Comparison of ENCODE assay signal across 19 mouse cellular contexts in the genomic region with DNA sequence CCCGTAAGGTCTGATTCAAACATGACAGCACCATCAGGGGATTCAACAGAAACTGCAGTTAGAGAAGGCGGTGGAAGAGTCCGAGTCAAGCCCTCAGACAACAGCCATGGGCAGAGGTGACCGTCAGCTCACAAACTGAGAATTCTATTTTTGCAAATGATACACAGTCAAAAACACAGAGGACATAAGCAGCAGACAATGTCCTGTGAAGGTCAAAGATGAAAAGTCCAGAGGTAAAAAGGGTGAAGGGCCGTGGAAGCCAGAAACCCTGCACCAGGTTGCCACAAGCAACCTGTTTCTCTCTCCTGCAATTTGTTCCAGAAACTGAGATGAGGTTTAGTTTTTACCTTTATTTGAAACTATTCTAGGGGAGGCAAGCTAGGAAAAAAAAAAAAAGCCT. TPM values are rescaled to one million over a fixed set of nuclear protein-coding genes. Genes with fewer than 3 reads are reported as not detected.
DNase-seq lines count a peak whose midpoint lies in the region; ATAC-seq and TF ChIP-seq lines count a peak whose summit lies in the region.
"Had no signal": no experiment of that assay in that cellular context is flagged by ENCODE, and none has a peak within 500 bp of the region (broad histone marks: within the 10 kb centered on the region; RNA-seq: fewer than 3 reads in every experiment).

No protein-coding gene starts in this region.

- intact Hi-C loops in heart, postnatal 14 days (cut with DNase I) = loop anchor here (10.0 kb wide), 1 partner anchor 92 kb away; no protein-coding TSS in a partner anchor
- intact Hi-C loops in heart, postnatal 10 days (cut with DNase I) = no loop called here

- no peak for TF ChIP-seq POLR2A in liver, adult 2 months (IDR thresholded peaks at IDR 0.05; ENCODE audit: extremely low read depth, insufficient read depth, low read length)

- H3K4me1 ChIP-seq in heart, embryonic 10.5 days = peaks cover 17% of the 10 kb centered on the region; the same call in 1 of the 2 replicates
- H3K4me1 ChIP-seq in heart, embryonic 14.5 days (ENCODE audit: control insufficient read depth in 2 of 2, insufficient read depth in 2 of 2, low read length in 2 of 2) = peaks cover 7 to 24% of the 10 kb centered on the region in 2 experiments
- no peaks in the 10 kb centered on the region for H3K4me1 ChIP-seq in liver, adult 2 months (ENCODE audit: control insufficient read depth, insufficient read depth, low read length)
- H3K4me1 ChIP-seq: forebrain, embryonic 15.5 days had no signal

- no peak for ATAC-seq in heart, embryonic 14.5 days (ENCODE audit: insufficient number of reproducible peaks, insufficient read depth, low FRiP score, low read depth)
- ATAC-seq: activated CD4-positive, CD25-positive, alpha-beta regulatory T cell, adult 4 months; forebrain, embryonic 15.5 days; hindbrain, postnatal 0 days; Patski had no signal

- TF ChIP-seq CTCF in liver, adult 2 months (IDR thresholded peaks at IDR 0.05; ENCODE audit: low read depth, low read length) = no peak

- DNase-seq in heart, embryonic 10.5 days (ENCODE audit: low spot score) = no peak
- DNase-seq in heart, postnatal 14 days = no peak
- DNase-seq in heart, postnatal 10 days = no peak
- peak; percentile 62 for DNase-seq in liver, adult 2 months (ENCODE audit: extremely low read depth, low read depth, low spot score)
- no peak for DNase-seq in liver
- DNase-seq: adrenal gland, postnatal 14 days; cerebellum, adult 11-12 months; cerebellum, adult 9-10 months; cerebellum, postnatal 25 days; gastrocnemius, postnatal 36 days; kidney, adult 11 months had no signal

- 0 out of 2 replicates have a peak overlapping the region, but pooled peaks have one; percentile 16 for H3K27ac ChIP-seq in heart, embryonic 10.5 days
- peak overlapping the region; percentile 65 to 73 for H3K27ac ChIP-seq in heart, embryonic 14.5 days (replicated peaks in 1 of 2; ENCODE audit: control insufficient read depth in 1 of 2, insufficient read depth in 1 of 2, low read depth in 2 of 2, low read length in 2 of 2)
- H3K27ac ChIP-seq in liver, adult 2 months (replicated peaks; ENCODE audit: insufficient read depth, low read depth, low read length) = no peak overlapping the region
- H3K27ac ChIP-seq: embryonic facial prominence, embryonic 12.5 days; forebrain, embryonic 15.5 days; hindbrain, embryonic 13.5 days; hindbrain, postnatal 0 days had no signal

- H3K4me3 ChIP-seq in heart, embryonic 10.5 days = no peak overlapping the region
- H3K4me3 ChIP-seq in heart, embryonic 14.5 days (ENCODE audit: control insufficient read depth in 1 of 2, insufficient read depth in 1 of 2, low read depth in 1 of 2, low read length in 2 of 2) = no peak overlapping the region
- H3K4me3 ChIP-seq in liver, adult 2 months (ENCODE audit: insufficient read depth, low read depth, low read length) = no peak overlapping the region
- H3K4me3 ChIP-seq: embryonic facial prominence, embryonic 12.5 days; forebrain, embryonic 15.5 days; hindbrain, embryonic 13.5 days had no signal

- H3K9me3 ChIP-seq in heart, embryonic 10.5 days = no peaks in the 10 kb centered on the region
- H3K9me3 ChIP-seq in heart, embryonic 14.5 days (ENCODE audit: control insufficient read depth, low read length) = no peaks in the 10 kb centered on the region
- H3K9me3 ChIP-seq: embryonic facial prominence, embryonic 12.5 days; forebrain, embryonic 15.5 days; hindbrain, embryonic 13.5 days had no signal

- no peak overlapping the region for H3K4me2 ChIP-seq in heart, embryonic 14.5 days (ENCODE audit: low read length)
- H3K4me2 ChIP-seq: embryonic facial prominence, embryonic 12.5 days; forebrain, embryonic 15.5 days; hindbrain, embryonic 13.5 days had no signal

- H3K27me3 ChIP-seq in heart, embryonic 10.5 days (ENCODE audit: insufficient read depth, poor library complexity, severe bottlenecking) = no peaks in the 10 kb centered on the region
- no peaks in the 10 kb centered on the region for H3K27me3 ChIP-seq in heart, embryonic 14.5 days (ENCODE audit: control insufficient read depth, insufficient read depth, low read length)
- H3K27me3 ChIP-seq in liver, adult 2 months (ENCODE audit: control insufficient read depth, insufficient read depth, low read length) = no peaks in the 10 kb centered on the region
- H3K27me3 ChIP-seq: CH12.LX; embryonic facial prominence, embryonic 12.5 days; forebrain, embryonic 15.5 days; hindbrain, embryonic 13.5 days; Patski had no signal

- 75% methylated on average over 5 of the region's 5 CpGs for WGBS in heart, embryonic 10.5 days
- 46% methylated on average over 5 of the region's 5 CpGs for WGBS in heart, embryonic 14.5 days
- WGBS in liver, adult 2 months = 68% methylated on average over 5 of the region's 5 CpGs

- no peak overlapping the region for H3K9ac ChIP-seq in heart, embryonic 14.5 days (ENCODE audit: low read length)
- no peak overlapping the region for H3K9ac ChIP-seq in liver, adult 2 months (ENCODE audit: low read depth, low read length)
- H3K9ac ChIP-seq: embryonic facial prominence, embryonic 12.5 days; forebrain, embryonic 15.5 days; hindbrain, embryonic 13.5 days had no signal

- peaks cover 49% of the 10 kb centered on the region for H3K36me3 ChIP-seq in heart, embryonic 10.5 days
- H3K36me3 ChIP-seq in heart, embryonic 14.5 days (ENCODE audit: control insufficient read depth, insufficient read depth, low read length) = peaks cover 45% of the 10 kb centered on the region
- H3K36me3 ChIP-seq in liver, adult 2 months (ENCODE audit: control insufficient read depth, insufficient read depth, low read length) = peaks cover 8% of the 10 kb centered on the region
- H3K36me3 ChIP-seq: embryonic facial prominence, embryonic 12.5 days; forebrain, embryonic 15.5 days; hindbrain, embryonic 13.5 days had no signal

- H3K79me2 ChIP-seq in liver, adult 2 months (ENCODE audit: control insufficient read depth, insufficient read depth, low read length) = no peaks in the 10 kb centered on the region

RNA-seq across cellular contexts. Expression of a gene that starts 57.4 kb away (rescaled TPM):
- polyA plus RNA-seq in heart, embryonic 10.5 days (2016; fragmentation: Nextera tagmentation; extraction: Ambion mirVana) = 150 and 241 TPM in 2 replicates
- 100 to 1,000 TPM; 213 to 231 TPM for total RNA-seq in heart, postnatal 14 days (2021)
- 189 and 213 TPM in 2 replicates for polyA plus RNA-seq in heart, embryonic 14.5 days (2014; fragmentation: Nextera tagmentation; extraction: Ambion mirVana)
- total RNA-seq in heart, postnatal 10 days (2021) = 100 to 1,000 TPM; 185 to 219 TPM
- 17.4 and 17.7 TPM in 2 replicates for total RNA-seq in liver, adult 2 months (2014; rRNA removed)
- polyA plus RNA-seq in liver, adult 2 months (2012; rRNA removed) = 4.3 and 8.6 TPM in 2 replicates
- total RNA-seq: CH12.LX had no signal
